Mouse (Mus musculus): ENCODE measurements around the gene Usp9x.

The Usp9x gene

DNA sequence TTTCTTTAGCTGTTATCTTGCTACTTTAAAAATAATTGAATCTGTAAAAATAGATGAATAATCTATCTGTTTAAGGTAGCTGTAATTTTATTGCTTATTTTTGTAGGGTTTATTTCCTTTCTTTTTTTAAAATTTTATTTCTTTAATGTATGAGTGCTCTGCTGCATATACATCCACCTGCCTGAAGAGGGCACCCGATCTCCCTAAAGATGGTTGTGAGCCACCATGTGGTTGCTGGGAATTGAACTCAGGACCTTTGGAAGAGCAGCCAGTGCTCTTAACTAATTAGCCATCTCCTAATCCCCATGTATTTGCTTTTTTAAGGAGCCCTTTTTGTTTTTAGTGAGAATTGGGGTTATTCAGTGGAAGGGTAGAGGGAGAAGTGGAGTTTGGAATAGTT is 14.3 kb downstream of the Usp9x start:
- no peak for DNase-seq

DNA sequence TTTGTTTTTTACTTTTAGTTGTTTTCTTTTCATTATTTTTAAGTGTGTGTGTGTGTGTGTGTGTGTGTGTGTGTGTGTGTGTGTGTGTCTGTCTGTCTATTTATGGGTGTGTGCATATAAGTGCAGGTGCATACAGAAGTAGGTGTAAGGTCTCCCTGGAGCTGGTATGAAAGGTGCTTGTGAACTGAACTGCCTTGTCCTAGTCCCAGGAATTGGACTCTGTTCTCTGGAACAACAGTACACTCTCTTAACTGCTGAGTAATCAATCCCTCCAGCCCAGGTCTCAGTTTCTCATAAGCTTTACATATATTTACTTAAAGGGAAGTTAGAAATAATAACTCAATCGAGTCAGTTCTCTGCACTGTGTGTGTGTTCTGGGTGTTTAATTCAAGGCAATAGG is 25.7 kb downstream of the Usp9x start:
- no peak for DNase-seq

GRCm38 (mm10) chrX:13206514-13206913 is 135.2 kb downstream of the Usp9x start:
- DNase-seq: peak; percentile 7

GRCm38 (mm10) chrX:13207512-13208341 is 136.4 kb downstream of the Usp9x start:
- DNase-seq: peak; percentile 90

DNA sequence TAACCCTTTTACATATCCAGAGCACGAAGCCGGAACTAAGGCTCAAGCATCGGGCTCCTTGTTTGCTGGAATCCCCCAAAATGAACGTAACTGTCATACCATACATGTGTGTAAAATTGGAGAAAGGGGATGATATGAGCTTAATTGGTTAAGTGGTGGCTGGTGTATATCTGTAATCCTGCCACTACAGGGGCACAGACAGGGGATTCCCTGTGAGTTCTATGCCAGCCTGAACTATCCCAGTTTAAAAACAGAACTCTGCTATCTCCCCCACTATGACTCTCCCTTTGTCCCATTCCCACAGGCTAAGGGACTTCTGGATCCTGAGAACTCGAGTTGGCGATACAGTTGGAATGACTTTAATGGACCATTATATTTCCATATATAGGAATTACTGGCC is 137.1 kb downstream of the Usp9x start:
- DNase-seq: no peak

DNA sequence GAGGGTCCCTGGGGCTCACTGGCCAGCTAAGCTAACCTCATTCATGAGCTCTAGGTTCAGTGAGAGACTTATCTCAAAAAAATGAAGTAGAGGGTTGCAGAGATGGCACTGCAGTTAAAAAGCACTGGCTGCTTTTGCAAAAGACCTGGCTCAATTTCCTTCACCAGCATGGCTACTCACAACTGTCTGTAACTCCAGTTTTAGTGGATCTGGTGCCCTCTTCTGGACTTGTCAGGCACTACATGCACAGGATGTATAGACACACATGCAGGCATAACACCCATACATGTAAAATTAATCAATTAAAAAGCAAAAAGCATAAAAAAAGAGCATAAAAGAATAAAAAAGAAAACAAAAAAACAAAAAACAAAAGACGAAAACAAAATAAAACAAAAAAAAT is 143.0 kb downstream of the Usp9x start:
- DNase-seq: peak; percentile 5

All from right cerebral cortex, postnatal 4 days (tissue).